Mouse (Mus musculus) intestine, embryonic 16.5 days (tissue): ENCODE results near the gene Gm17087. TPM values are rescaled to one million over a fixed set of nuclear protein-coding genes. Genes with fewer than 3 reads are reported as not detected.
A peak's percentile ranks its signal among the peaks of the same experiment; 100 is the strongest.

Experiments used
- ATAC-seq: fragments of 200-750 bp; cut with Nextera tagmentation; 2 replicates; pipeline ENCODE4 v1.8.0; 2017; ENCODE audit warnings: moderate TSS enrichment, moderate library complexity
- H3K27ac ChIP-seq: fragments of 300-500 bp; sonication (generic); 2 replicates; pipeline ENCODE4 v1.5.1; 2014; ENCODE audit warnings: mild to moderate bottlenecking, low read length
- H3K27me3 ChIP-seq: fragments of 300-500 bp; sonication (generic); replicated peaks from 2 replicates; pipeline ENCODE4 v1.6.1; 2014; ENCODE audit warnings: low read length, control low read depth, mixed read lengths; ENCODE audit not compliant: control insufficient read depth, insufficient read depth
- H3K36me3 ChIP-seq: fragments of 300-500 bp; sonication (generic); 2 replicates; pipeline ENCODE4 v1.6.1; 2014; ENCODE audit warnings: low read length, control low read depth; ENCODE audit not compliant: control insufficient read depth, insufficient read depth
- H3K4me1 ChIP-seq: fragments of 300-500 bp; sonication (generic); 2 replicates; pipeline ENCODE4 v1.6.1; 2014; ENCODE audit warnings: low read length, control low read depth, mixed read lengths; ENCODE audit not compliant: control insufficient read depth, insufficient read depth
- H3K4me2 ChIP-seq: fragments of 300-500 bp; sonication (generic); 2 replicates; pipeline ENCODE4 v1.6.1; 2014; ENCODE audit warnings: low read depth, low read length, control low read depth
- H3K4me3 ChIP-seq: fragments of 300-500 bp; sonication (generic); 2 replicates; pipeline ENCODE4 v1.5.1; 2014; ENCODE audit warnings: mild to moderate bottlenecking, low read length
- H3K9ac ChIP-seq: fragments of 300-500 bp; sonication (generic); 2 replicates; pipeline ENCODE4 v1.6.1; 2014; ENCODE audit warnings: low read depth, low read length
- H3K9me3 ChIP-seq: fragments of 300-500 bp; sonication (generic); 2 replicates; pipeline ENCODE4 v1.6.1; 2016; ENCODE audit warnings: low read length, control low read depth; ENCODE audit not compliant: control insufficient read depth
- WGBS: fragments of 180-500 bp; shearing (Covaris S2); extraction: QIAGEN DNeasy Blood & Tissue Kit; methylation state at CpG from one replicate; pipeline ENCODE4 v1.1.7; 2014; 5-methylcytosine and 5-hydroxymethylcytosine counted together
- polyA plus RNA-seq: library from polyadenylated mRNA; unstranded; fragments of >200 nt; fragmentation: Nextera tagmentation; extraction: Ambion mirVana; gene quantifications from 2 replicates; pipeline ENCODE4 v1.2.1, GENCODE M21; 2015

Gene Gm17087
- polyA plus RNA-seq, result not detected in 2 replicates

GRCm38 (mm10) chr17:8566850-8567249 lies at the start of gene Gm17087:
Gene Gm17087 (minus strand): TSS chr17:8566950.
- Histone ChIP-seq H3K9ac (no peak within 1 kb of the TSS), H3K27me3 (no peaks in the 10 kb centered on the region), H3K4me3 (no peak within 1 kb of the TSS), H3K36me3 (no peaks in the 10 kb centered on the region), H3K4me1 (no peaks in the 10 kb centered on the region), H3K27ac (no peak within 1 kb of the TSS), H3K9me3 (no peaks in the 10 kb centered on the region), H3K4me2 (no peak within 1 kb of the TSS)
- no peak for ATAC-seq
- WGBS, result 87% methylated on average over 6 of the region's 6 CpGs

- Histone ChIP-seq H3K9me3 (no peaks in the 10 kb centered on the region), H3K9ac (no peak overlapping the region), H3K4me3 (no peak overlapping the region), H3K36me3 (no peaks in the 10 kb centered on the region), H3K27me3 (no peaks in the 10 kb centered on the region), H3K27ac (no peak overlapping the region), H3K4me1 (no peaks in the 10 kb centered on the region), H3K4me2 (no peak overlapping the region)
- no peak for ATAC-seq
- 34% methylated on average over 7 of the region's 7 CpGs for WGBS
Observed at GRCm38 (mm10) chr17:8613882-8614551, 47.3 kb upstream of the Gm17087 start.

DNA sequence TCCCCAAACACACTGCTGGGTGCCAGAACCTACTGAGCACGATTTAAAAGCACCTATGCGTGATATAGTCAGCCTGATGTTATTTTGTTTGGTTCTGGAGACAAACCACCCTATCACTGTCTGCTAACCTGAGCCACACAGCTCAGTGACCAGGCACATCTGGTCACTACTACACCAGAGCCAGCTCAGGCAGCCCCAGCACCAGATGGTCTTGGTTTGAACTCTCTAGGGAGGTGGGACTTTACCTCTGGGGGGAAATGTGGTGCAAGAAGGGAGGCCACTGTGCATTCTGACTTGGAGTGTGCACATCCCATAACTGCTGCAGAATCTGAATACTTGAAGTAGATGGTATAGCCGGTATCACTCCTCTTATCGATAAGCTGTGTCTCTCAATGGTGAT lies 45.2 kb upstream of the Gm17087 start:
- 75% methylated on average over 4 of the region's 4 CpGs for WGBS
- Histone ChIP-seq H3K9ac (no peak overlapping the region), H3K4me2 (no peak overlapping the region), H3K9me3 (no peaks in the 10 kb centered on the region), H3K4me1 (no peaks in the 10 kb centered on the region), H3K27me3 (no peaks in the 10 kb centered on the region), H3K27ac (no peak overlapping the region), H3K4me3 (no peak overlapping the region), H3K36me3 (no peaks in the 10 kb centered on the region)
- no peak for ATAC-seq

DNA sequence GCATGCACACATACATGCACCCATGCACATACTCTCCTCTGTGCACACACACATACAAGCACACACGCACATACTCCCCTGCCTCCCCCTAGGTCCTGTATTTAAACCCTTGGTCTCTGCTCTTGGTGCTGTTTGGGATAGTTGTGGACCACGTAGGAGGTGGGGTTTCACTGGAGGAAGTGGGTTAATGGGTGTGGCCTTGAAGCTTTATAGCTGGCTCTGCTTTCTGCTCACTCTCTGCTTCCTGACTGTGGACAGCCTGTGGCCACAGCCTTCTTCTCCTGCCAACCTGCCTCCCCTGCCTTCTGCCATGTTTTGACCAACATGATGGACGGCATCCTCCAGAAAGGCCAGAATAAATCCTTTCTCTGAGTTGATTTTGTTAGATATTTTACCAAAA lies 39.9 kb upstream of the Gm17087 start:
- no peak overlapping the region for H3K27ac ChIP-seq
- H3K36me3 ChIP-seq, result no peaks in the 10 kb centered on the region
- H3K9ac ChIP-seq, result no peak overlapping the region
- 77% methylated on average over 3 of the region's 3 CpGs for WGBS
- H3K4me2 ChIP-seq, result no peak overlapping the region
- no peak for ATAC-seq
- no peaks in the 10 kb centered on the region for H3K27me3 ChIP-seq
- no peak overlapping the region for H3K4me3 ChIP-seq
- no peaks in the 10 kb centered on the region for H3K9me3 ChIP-seq
- H3K4me1 ChIP-seq, result no peaks in the 10 kb centered on the region

DNA sequence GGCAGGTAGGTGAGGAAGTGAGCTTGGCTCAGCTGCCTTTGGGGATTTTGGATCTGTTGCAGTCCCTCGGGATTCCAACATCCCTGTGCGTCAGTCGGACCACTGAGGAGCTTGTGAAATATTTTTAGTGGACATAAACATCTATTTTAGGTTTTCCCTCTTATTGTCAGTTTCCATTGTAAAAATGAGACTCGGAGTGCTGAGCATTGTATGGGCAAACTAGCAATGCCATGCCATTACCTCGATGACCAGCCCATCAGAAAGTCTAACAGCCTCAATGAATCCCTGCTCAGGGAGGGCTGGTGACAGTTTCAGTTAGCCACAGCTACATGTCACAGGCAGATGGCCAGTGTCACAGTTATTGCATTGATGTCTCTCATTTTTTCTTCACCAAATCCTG lies 39.2 kb upstream of the Gm17087 start:
- 87% methylated on average over 5 of the region's 5 CpGs for WGBS
- no peaks in the 10 kb centered on the region for H3K27me3 ChIP-seq
- no peaks in the 10 kb centered on the region for H3K4me1 ChIP-seq
- H3K36me3 ChIP-seq, result no peaks in the 10 kb centered on the region
- H3K4me2 ChIP-seq, result no peak overlapping the region
- H3K4me3 ChIP-seq, result no peak overlapping the region
- no peaks in the 10 kb centered on the region for H3K9me3 ChIP-seq
- ATAC-seq, result no peak
- H3K27ac ChIP-seq, result no peak overlapping the region
- no peak overlapping the region for H3K9ac ChIP-seq

DNA sequence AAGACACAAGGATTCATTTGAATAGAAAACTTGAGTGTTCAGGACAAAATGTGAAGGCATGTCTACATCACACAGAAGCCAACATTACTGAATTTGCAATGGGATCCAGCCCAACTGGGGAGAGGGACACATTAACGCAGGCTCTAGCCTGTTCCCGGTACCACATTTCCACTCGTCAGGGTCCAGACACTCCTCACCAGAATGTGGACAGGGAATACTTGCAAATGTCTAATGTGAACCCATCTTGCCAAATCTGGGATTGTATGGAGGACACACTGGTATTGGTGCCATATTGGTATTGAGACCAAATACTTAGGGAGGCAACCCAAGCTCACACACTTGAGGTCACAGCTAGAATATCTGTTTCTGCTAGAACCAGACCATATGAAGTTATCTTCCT lies 36.2 kb upstream of the Gm17087 start:
- WGBS, result 95% methylated on average over 3 of the region's 3 CpGs
- no peaks in the 10 kb centered on the region for H3K9me3 ChIP-seq
- no peak for ATAC-seq
- no peaks in the 10 kb centered on the region for H3K36me3 ChIP-seq
- H3K27me3 ChIP-seq, result no peaks in the 10 kb centered on the region
- H3K4me3 ChIP-seq, result no peak overlapping the region
- H3K27ac ChIP-seq, result no peak overlapping the region
- no peak overlapping the region for H3K9ac ChIP-seq
- H3K4me1 ChIP-seq, result no peaks in the 10 kb centered on the region
- no peak overlapping the region for H3K4me2 ChIP-seq

DNA sequence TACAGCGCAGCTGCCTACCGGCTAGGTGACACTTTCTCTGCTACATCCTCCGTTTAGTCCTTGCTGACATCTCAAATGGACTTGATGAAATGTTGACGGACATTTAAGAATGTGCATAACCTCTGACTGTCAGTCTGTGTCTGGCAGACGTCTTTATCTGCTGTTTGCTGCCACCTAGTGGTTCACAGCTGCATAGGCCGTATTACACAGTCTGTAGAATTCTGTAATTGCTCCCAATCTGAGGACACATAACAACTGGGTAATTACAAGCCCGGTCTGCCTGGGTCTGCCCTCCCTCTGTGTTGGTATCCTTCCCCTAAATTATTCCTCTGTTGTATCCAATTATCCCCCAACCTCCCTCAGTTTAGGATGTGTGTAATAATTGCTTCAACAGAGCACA lies 31.0 kb upstream of the Gm17087 start:
- 0 out of 2 replicates have a peak, but pooled peaks have one; percentile 56 for ATAC-seq
- Histone ChIP-seq H3K9ac (no peak overlapping the region), H3K9me3 (no peaks in the 10 kb centered on the region), H3K27ac (no peak overlapping the region), H3K36me3 (no peaks in the 10 kb centered on the region), H3K4me3 (no peak overlapping the region), H3K27me3 (no peaks in the 10 kb centered on the region), H3K4me2 (no peak overlapping the region), H3K4me1 (no peaks in the 10 kb centered on the region)
- WGBS, result 6% methylated on average over 7 of the region's 7 CpGs

DNA sequence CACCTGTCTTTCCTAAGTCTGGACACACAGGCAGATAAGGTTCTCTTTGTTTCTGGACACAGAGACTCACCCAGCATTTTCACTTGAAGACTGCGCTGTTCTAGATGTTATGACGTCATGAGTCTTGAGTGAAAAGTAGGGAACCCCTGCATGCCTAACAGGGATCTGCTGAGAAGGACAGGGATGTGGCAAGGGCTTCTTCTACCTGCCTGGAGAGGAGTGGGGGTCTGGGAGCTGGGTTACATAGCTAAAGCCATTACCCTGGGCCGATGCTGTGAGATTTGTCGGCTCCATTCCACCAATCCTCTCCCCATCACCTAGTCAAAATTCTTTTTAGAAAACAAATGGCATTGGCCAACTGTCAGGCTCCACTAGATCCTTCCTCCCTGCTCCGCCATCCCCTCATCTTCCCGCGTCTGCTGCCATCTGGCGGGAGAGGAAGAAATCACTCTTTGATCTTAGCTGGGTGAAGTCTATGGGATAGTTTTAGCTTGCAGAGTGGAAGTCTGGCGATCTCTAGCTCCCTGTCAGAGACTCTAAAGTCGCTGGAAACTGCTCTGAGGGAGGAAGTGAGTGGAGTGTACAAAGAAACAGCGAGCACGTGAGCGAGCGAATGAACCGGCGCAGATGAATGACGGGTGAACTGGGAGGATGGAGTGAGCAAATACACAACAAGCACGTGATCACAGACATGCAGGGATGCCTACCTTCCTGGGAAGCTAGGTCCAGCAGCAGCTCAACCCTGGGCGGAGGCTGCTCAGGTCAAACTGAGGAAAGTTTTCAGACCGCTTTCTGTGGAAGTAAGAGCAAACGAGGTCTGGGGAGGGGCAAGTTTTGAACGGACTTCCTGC lies 25.9 kb upstream of the Gm17087 start:
- no peaks in the 10 kb centered on the region for H3K9me3 ChIP-seq
- WGBS, result 12% methylated on average over 22 of the region's 22 CpGs
- H3K27me3 ChIP-seq, result no peaks in the 10 kb centered on the region
- H3K4me1 ChIP-seq, result no peaks in the 10 kb centered on the region
- peak; percentile 52; the same call in 1 of the 2 replicates for ATAC-seq
- H3K27ac ChIP-seq, result no peak overlapping the region
- H3K4me2 ChIP-seq, result peak overlapping the region; percentile 37; the same call in 1 of the 2 replicates
- no peaks in the 10 kb centered on the region for H3K36me3 ChIP-seq
- H3K9ac ChIP-seq, result no peak overlapping the region
- peak overlapping the region; percentile 11; the same call in 1 of the 2 replicates for H3K4me3 ChIP-seq

DNA sequence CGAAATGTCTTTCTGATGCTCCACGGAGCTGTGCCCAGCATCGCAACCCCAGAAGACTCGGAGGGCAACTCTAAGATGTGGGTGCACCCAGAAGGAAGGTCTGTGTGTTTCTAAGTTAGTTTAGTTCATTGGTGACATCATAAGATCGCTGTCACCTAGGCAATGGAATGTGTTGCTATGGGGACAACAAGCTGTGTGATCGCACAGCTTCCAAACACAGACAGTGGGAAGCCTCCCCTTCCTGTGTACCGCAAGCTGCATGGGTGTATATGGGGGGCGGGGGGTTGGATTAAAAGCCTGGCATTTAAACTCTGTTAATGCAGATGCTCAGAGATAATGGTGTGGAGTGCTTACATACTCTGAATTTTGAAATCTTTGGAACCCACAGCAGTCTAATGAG lies 14.8 kb upstream of the Gm17087 start:
- 75% methylated on average over 8 of the region's 8 CpGs for WGBS
- no peak overlapping the region for H3K27ac ChIP-seq

More for the DNA sequence above, 14.8 kb upstream of the Gm17087 start:
- no peak overlapping the region for H3K9ac ChIP-seq
- H3K36me3 ChIP-seq, result no peaks in the 10 kb centered on the region
- no peak overlapping the region for H3K4me3 ChIP-seq
- H3K4me2 ChIP-seq, result no peak overlapping the region
- H3K27me3 ChIP-seq, result no peaks in the 10 kb centered on the region
- H3K9me3 ChIP-seq, result no peaks in the 10 kb centered on the region
- H3K4me1 ChIP-seq, result no peaks in the 10 kb centered on the region
- no peak for ATAC-seq
